36 mouse cellular contexts compared by ENCODE assay signal in genomic region chr1:158949041-158949440, GRCm38 (mm10). TPM values are rescaled to one million over a fixed set of nuclear protein-coding genes. Genes with fewer than 3 reads are reported as not detected.
"Had no signal": no experiment of that assay in that cellular context is flagged by ENCODE, and none has a peak within 500 bp of the region (broad histone marks: within the 10 kb centered on the region; RNA-seq: fewer than 3 reads in every experiment).

No protein-coding gene starts in this region.

- H3K4me1 ChIP-seq: liver, embryonic 12.5 days; liver, embryonic 13.5 days; liver, embryonic 15.5 days; lung, embryonic 15.5 days; megakaryocyte, embryonic 14.5 days; midbrain, embryonic 10.5 days; midbrain, embryonic 12.5 days; midbrain, embryonic 13.5 days; midbrain, embryonic 15.5 days; neural tube, embryonic 12.5 days had no signal

- H3K9me3 ChIP-seq: limb, embryonic 12.5 days; limb, embryonic 13.5 days; limb, embryonic 15.5 days; liver, embryonic 12.5 days; liver, embryonic 13.5 days; liver, embryonic 15.5 days; lung, embryonic 15.5 days; midbrain, embryonic 10.5 days; midbrain, embryonic 12.5 days; midbrain, embryonic 13.5 days; midbrain, embryonic 15.5 days; neural tube, embryonic 12.5 days had no signal

- H3K9ac ChIP-seq: limb, embryonic 12.5 days; limb, embryonic 13.5 days; limb, embryonic 15.5 days; liver, embryonic 12.5 days; liver, embryonic 13.5 days; liver, embryonic 14.5 days; liver, embryonic 15.5 days; liver, postnatal 0 days; lung, embryonic 14.5 days; lung, embryonic 15.5 days; midbrain, embryonic 12.5 days; midbrain, embryonic 13.5 days; midbrain, embryonic 15.5 days; neural tube, embryonic 12.5 days had no signal

- H3K27ac ChIP-seq: limb, embryonic 12.5 days; limb, embryonic 13.5 days; limb, embryonic 15.5 days; liver, embryonic 12.5 days; liver, embryonic 13.5 days; liver, embryonic 14.5 days; liver, embryonic 15.5 days; lung, embryonic 15.5 days; macrophage; midbrain, embryonic 10.5 days; midbrain, embryonic 12.5 days; midbrain, embryonic 13.5 days; midbrain, embryonic 15.5 days; neural tube, embryonic 12.5 days had no signal

- H3K27me3 ChIP-seq: liver, embryonic 12.5 days; liver, embryonic 13.5 days; liver, embryonic 15.5 days; lung, embryonic 15.5 days; megakaryocyte, embryonic 14.5 days; midbrain, embryonic 12.5 days; midbrain, embryonic 13.5 days; midbrain, embryonic 15.5 days; neural tube, embryonic 12.5 days had no signal

- H3K4me3 ChIP-seq: limb, embryonic 12.5 days; limb, embryonic 13.5 days; limb, embryonic 15.5 days; liver, embryonic 12.5 days; liver, embryonic 13.5 days; liver, embryonic 15.5 days; lung, embryonic 15.5 days; megakaryocyte, embryonic 14.5 days; midbrain, embryonic 10.5 days; midbrain, embryonic 12.5 days; midbrain, embryonic 13.5 days; midbrain, embryonic 15.5 days; myocyte; neural tube, embryonic 12.5 days had no signal

- H3K36me3 ChIP-seq: limb, embryonic 12.5 days; limb, embryonic 13.5 days; limb, embryonic 15.5 days; liver, embryonic 12.5 days; liver, embryonic 13.5 days; liver, embryonic 15.5 days; lung, embryonic 15.5 days; midbrain, embryonic 10.5 days; midbrain, embryonic 12.5 days; midbrain, embryonic 13.5 days; midbrain, embryonic 15.5 days; neural tube, embryonic 12.5 days had no signal

- DNase-seq: left cerebral cortex, postnatal 4 days; liver; liver, embryonic 13.5 days; liver, postnatal 0 days; lung, adult 18-20 months; lung, adult 2 months; lung, embryonic 14.5 days; lung, postnatal 10 days; lung, postnatal 14 days; lung, postnatal 36 days; lung, postnatal 4 days; midbrain, embryonic 14.5 days had no signal

- H3K4me2 ChIP-seq: limb, embryonic 12.5 days; limb, embryonic 13.5 days; limb, embryonic 15.5 days; liver, embryonic 11.5 days; liver, embryonic 12.5 days; liver, embryonic 13.5 days; liver, embryonic 15.5 days; lung, embryonic 14.5 days; lung, embryonic 15.5 days; midbrain, embryonic 11.5 days; midbrain, embryonic 12.5 days; midbrain, embryonic 13.5 days; midbrain, embryonic 15.5 days; neural tube, embryonic 12.5 days had no signal

- ATAC-seq: liver, embryonic 12.5 days; liver, postnatal 0 days; lung, postnatal 0 days; midbrain, embryonic 13.5 days; midbrain, embryonic 15.5 days; midbrain, embryonic 16.5 days had no signal

RNA-seq across cellular contexts. Expression of gene Pappa2, which starts 31.2 kb away (rescaled TPM):
- total RNA-seq: liver, adult 2 months; megakaryocyte progenitor cell, adult 5-6 weeks; megakaryocyte, adult 5-6 weeks; megakaryocyte-erythroid progenitor cell, adult 5-6 weeks; monocyte, adult 5-6 weeks had no signal
- polyA plus RNA-seq: liver, adult 2 months had no signal
